Mouse (Mus musculus): Measurements from ENCODE around the gene Bap1.

DNA sequence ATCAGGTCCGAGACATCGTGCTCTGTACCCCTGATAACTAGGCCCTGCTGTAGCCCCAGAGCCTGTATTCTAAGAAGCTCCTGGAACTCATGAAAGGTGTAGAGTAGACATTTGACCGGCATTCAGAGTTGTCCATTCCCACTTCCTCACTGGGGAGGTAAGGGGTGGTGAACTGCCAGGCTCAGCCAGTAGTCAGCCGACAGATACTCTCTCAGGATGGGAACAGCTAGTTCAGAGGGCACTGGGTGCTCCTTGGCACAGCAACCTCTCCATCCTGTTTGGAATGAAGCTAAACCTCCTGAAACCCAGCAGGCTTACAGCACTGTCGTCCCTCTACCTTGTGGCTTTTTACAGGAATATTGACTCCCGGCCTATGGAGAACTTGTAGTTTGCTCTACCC is 39.4 kb upstream of the Bap1 start:
- TF ChIP-seq MAFK (IDR thresholded peaks at IDR 0.05; ENCODE audit: insufficient read depth, low read depth, low read length): no peak
- TF ChIP-seq ZNF384 (IDR thresholded peaks at IDR 0.05; ENCODE audit: low read depth, low read length): no peak
- no peak for TF ChIP-seq CHD2 (IDR thresholded peaks at IDR 0.05; ENCODE audit: low read depth, low read length)
- no peak for TF ChIP-seq ZC3H11A (IDR thresholded peaks at IDR 0.05; ENCODE audit: borderline replicate concordance, low read depth, low read length)
- TF ChIP-seq HCFC1 (IDR thresholded peaks at IDR 0.05; ENCODE audit: borderline replicate concordance, insufficient read depth, low read length): no peak
